Mouse (Mus musculus): ENCODE data around the gene Sema6d.

GRCm38 (mm10) chr2:124429744-124430143, 340.0 kb downstream of the Sema6d start:
- no peak for TF ChIP-seq GATA1 (IDR thresholded peaks at IDR 0.05; ENCODE audit: low read length)
- TF ChIP-seq TAL1 (IDR thresholded peaks at IDR 0.05; ENCODE audit: low read length) = no peak

Measured in erythroblast, embryonic 14.5 days (primary cell).